Comparison of ENCODE assay signal across 10 mouse cellular contexts in the genomic region with DNA sequence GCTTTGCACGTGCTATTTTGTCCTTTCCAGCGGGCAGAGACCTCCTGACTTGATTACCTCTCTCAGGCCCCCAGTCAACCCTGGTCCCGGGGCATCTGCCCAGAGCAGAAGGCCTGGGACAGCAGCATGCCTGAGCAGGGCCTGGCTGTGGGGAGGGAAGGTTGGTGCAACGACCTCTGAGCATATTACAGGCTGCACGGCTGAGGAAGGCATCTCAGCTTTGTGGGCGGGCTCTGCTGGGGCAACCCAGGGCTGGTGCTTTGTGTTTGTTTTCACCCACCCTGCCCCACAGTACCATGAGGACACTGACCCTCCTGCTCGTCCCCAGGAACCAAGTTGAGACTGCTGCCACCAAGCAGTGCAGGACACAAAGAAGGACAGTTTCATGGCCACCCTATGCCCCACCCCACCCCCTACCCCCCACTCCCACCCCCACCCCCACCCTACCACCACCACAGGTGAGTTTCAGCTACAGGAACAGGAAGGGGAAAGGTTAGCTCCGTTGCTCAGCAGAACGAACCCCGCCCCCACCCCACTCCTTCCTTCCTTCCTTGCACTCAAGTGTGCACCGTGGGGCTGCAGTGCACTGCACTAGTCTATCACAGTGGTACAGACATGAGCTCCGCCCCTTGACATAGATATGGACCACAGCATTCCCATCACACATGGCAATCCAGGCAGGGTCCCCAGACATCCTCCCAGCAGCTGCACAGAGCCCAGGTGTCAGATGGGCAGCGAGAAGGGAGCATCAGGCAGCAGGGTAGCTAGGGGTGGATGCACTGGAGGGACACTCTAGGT. TPM values are rescaled to one million over a fixed set of nuclear protein-coding genes. Genes with fewer than 3 reads are reported as not detected.
A peak's percentile ranks its signal among the peaks of the same experiment; 100 is the strongest.
DNase-seq lines count a peak whose midpoint lies in the region; ATAC-seq lines count a peak whose summit lies in the region.
"Had no signal": no experiment of that assay in that cellular context is flagged by ENCODE, and none has a peak within 500 bp of the region (broad histone marks: within the 10 kb centered on the region; RNA-seq: fewer than 3 reads in every experiment).

No protein-coding gene starts in this region.

- no peaks in the 10 kb centered on the region for H3K9me3 ChIP-seq in heart, embryonic 12.5 days (replicated peaks)
- no peaks in the 10 kb centered on the region for H3K9me3 ChIP-seq in embryonic facial prominence, embryonic 13.5 days

- 49% methylated on average over 13 of the region's 13 CpGs for WGBS in heart, embryonic 12.5 days
- 44% methylated on average over 13 of the region's 13 CpGs for WGBS in embryonic facial prominence, embryonic 13.5 days

- no peak overlapping the region for H3K4me2 ChIP-seq in heart, embryonic 12.5 days
- no peak overlapping the region for H3K4me2 ChIP-seq in embryonic facial prominence, embryonic 13.5 days

- ATAC-seq in heart, embryonic 12.5 days (ENCODE audit: insufficient number of reproducible peaks, low FRiP score): peak; percentile 27; the same call in 1 of the 2 replicates
- ATAC-seq in embryonic facial prominence, embryonic 13.5 days (ENCODE audit: insufficient number of reproducible peaks, insufficient read depth, low FRiP score, low TSS enrichment, low read depth): no peak
- ATAC-seq in megakaryocyte-erythroid progenitor cell, adult 5-6 weeks (replicated peaks; ENCODE audit: low FRiP score, low TSS enrichment, poor library complexity, severe bottlenecking): no peak
- ATAC-seq: Patski had no signal

- H3K27me3 ChIP-seq in heart, embryonic 12.5 days (replicated peaks): no peaks in the 10 kb centered on the region
- no peaks in the 10 kb centered on the region for H3K27me3 ChIP-seq in embryonic facial prominence, embryonic 13.5 days
- H3K27me3 ChIP-seq: Patski had no signal

- peak overlapping the region; percentile 38; the same call in 1 of the 2 replicates for H3K9ac ChIP-seq in heart, embryonic 12.5 days
- 0 out of 2 replicates have a peak overlapping the region, but pooled peaks have one; percentile 46 for H3K9ac ChIP-seq in embryonic facial prominence, embryonic 13.5 days

- DNase-seq in heart, postnatal 14 days: no peak
- peak; percentile 84 for DNase-seq in CD4-positive, CD25-positive, alpha-beta regulatory T cell, adult 2 months (ENCODE audit: low read depth, low spot score)
- DNase-seq in retina, embryonic 14.5 days (ENCODE audit: low spot score): peak; percentile 43
- no peak for DNase-seq in adrenal gland, postnatal 36 days
- DNase-seq in adrenal gland, postnatal 25 days: no peak

- H3K36me3 ChIP-seq in heart, embryonic 12.5 days: no peaks in the 10 kb centered on the region
- H3K36me3 ChIP-seq in embryonic facial prominence, embryonic 13.5 days: no peaks in the 10 kb centered on the region

- peaks cover 26% of the 10 kb centered on the region for H3K4me1 ChIP-seq in heart, embryonic 12.5 days (replicated peaks)
- peaks cover 11% of the 10 kb centered on the region for H3K4me1 ChIP-seq in embryonic facial prominence, embryonic 13.5 days

- H3K4me3 ChIP-seq in heart, embryonic 12.5 days: no peak overlapping the region
- no peak overlapping the region for H3K4me3 ChIP-seq in embryonic facial prominence, embryonic 13.5 days
- H3K4me3 ChIP-seq: myocyte had no signal

- intact Hi-C loops in heart, postnatal 14 days (cut with DNase I): no loop called here

- peak overlapping the region; percentile 21; the same call in 1 of the 2 replicates for H3K27ac ChIP-seq in heart, embryonic 12.5 days (ENCODE audit: poor library complexity, severe bottlenecking)
- no peak overlapping the region for H3K27ac ChIP-seq in embryonic facial prominence, embryonic 13.5 days

RNA-seq across cellular contexts. Expression of a gene that starts 34.3 kb away (rescaled TPM):
- 23.3 and 24.3 TPM in 2 replicates for polyA plus RNA-seq in heart, embryonic 12.5 days (2016; fragmentation: Nextera tagmentation; extraction: Ambion mirVana)
- 10 to 100 TPM; 41.4 to 72.2 TPM for total RNA-seq in heart, postnatal 14 days (2021)
- polyA plus RNA-seq in embryonic facial prominence, embryonic 13.5 days (2015; fragmentation: Nextera tagmentation; extraction: Ambion mirVana): 15.6 and 17.1 TPM in 2 replicates
- total RNA-seq in megakaryocyte-erythroid progenitor cell, adult 5-6 weeks (2014; fragmentation: Nextera tagmentation): 4.1 and 10.3 TPM in 2 replicates
- total RNA-seq in megakaryocyte-erythroid progenitor cell, adult 5-6 weeks (2017): 9.6 and 14.4 TPM in 2 replicates
- total RNA-seq in adrenal gland, postnatal 36 days (2021): 100 to 1,000 TPM; 124 to 127 TPM
- total RNA-seq in adrenal gland, postnatal 25 days (2021): 16.0 and 28.2 TPM in 2 replicates

Comparison
In these comparisons a context has a peak if more than half of its experiments do, and no peak if none do; other contexts are left out.
1. DNase-seq: peak in CD4-positive, CD25-positive, alpha-beta regulatory T cell, adult 2 months (single experiment) and retina, embryonic 14.5 days (single experiment); none in heart, postnatal 14 days (0 of 2), adrenal gland, postnatal 36 days (0 of 2) and adrenal gland, postnatal 25 days (single experiment).